Mouse (Mus musculus) cerebellum, adult 2 months (tissue): Measurements from ENCODE around the gene 2010300C02Rik. TPM values are rescaled to one million over a fixed set of nuclear protein-coding genes. Genes with fewer than 3 reads are reported as not detected.

ENCODE experiments used
- DNase-seq, 2 experiments: peaks; one replicate each; pipeline ENCODE4 v3.0.0; 2021
- H3K27ac ChIP-seq: fragments of 200-500 bp; 2 replicates; pipeline ENCODE4 v1.5.1; 2012; ENCODE audit warnings: low read length, control low read depth, inconsistent platforms; ENCODE audit not compliant: insufficient read depth
- H3K27me3 ChIP-seq: fragments of 200-500 bp; 2 replicates; pipeline ENCODE4 v1.6.1; 2012; ENCODE audit warnings: inconsistent platforms, mild to moderate bottlenecking, low read length, moderate library complexity; ENCODE audit not compliant: control insufficient read depth, insufficient read depth
- H3K4me1 ChIP-seq: fragments of 200-500 bp; 2 replicates; pipeline ENCODE4 v1.6.1; 2011; ENCODE audit warnings: low read length; ENCODE audit not compliant: control insufficient read depth, insufficient read depth
- H3K4me3 ChIP-seq: fragments of 200-500 bp; replicated peaks from 2 replicates; pipeline ENCODE3; 2011; ENCODE audit warnings: mild to moderate bottlenecking, low read depth, low read length, control low read depth; ENCODE audit not compliant: insufficient read depth
- CTCF ChIP-seq: fragments of 200-500 bp; IDR thresholded peaks from 2 replicates; pipeline ENCODE4 v1.5.1; 2011; ENCODE audit warnings: low read depth, mild to moderate bottlenecking, control low read depth, low read length, moderate library complexity, borderline replicate concordance; ENCODE audit not compliant: insufficient read depth
- POLR2A ChIP-seq: fragments of 200-500 bp; IDR thresholded peaks from 2 replicates; pipeline ENCODE4 v1.6.1; 2011; ENCODE audit warnings: low read length, control low read depth, borderline replicate concordance; ENCODE audit not compliant: insufficient read depth
- WGBS: fragments of 180-500 bp; shearing (Covaris S2); methylation state at CpG from one replicate; pipeline ENCODE4 v1.1.7; 2018; 5-methylcytosine and 5-hydroxymethylcytosine counted together
- polyA plus RNA-seq: library from polyadenylated mRNA; depleted of rRNA; stranded (reverse); fragments of >200 nt; gene quantifications from 2 replicates; pipeline ENCODE4 v1.2.3, GENCODE M21; 2012; rRNA removed

Gene 2010300C02Rik
- polyA plus RNA-seq, 1 experiment: 21.7 TPM

- no peak for DNase-seq
- Histone ChIP-seq H3K4me1 (no peaks in the 10 kb centered on the region; the same call in 1 of the 2 replicates), H3K27ac (no peak overlapping the region), H3K4me3 (no peak overlapping the region), H3K27me3 (no peaks in the 10 kb centered on the region)
- 83% methylated on average over 4 of the region's 4 CpGs for WGBS
- TF ChIP-seq CTCF: no peak
- TF ChIP-seq POLR2A: no peak
Measured at GRCm38 (mm10) chr1:37566754-37567153, 153.1 kb downstream of the 2010300C02Rik start.

GRCm38 (mm10) chr1:37566344-37566743, 153.5 kb downstream of the 2010300C02Rik start:
- no peak for DNase-seq
- TF ChIP-seq POLR2A (no peak), CTCF (no peak)
- WGBS: 70% methylated on average over 2 of the region's 2 CpGs

GRCm38 (mm10) chr1:37565396-37565795, 154.5 kb downstream of the 2010300C02Rik start:
- no peaks in the 10 kb centered on the region for H3K27me3 ChIP-seq
- H3K27ac ChIP-seq: no peak overlapping the region
- TF ChIP-seq POLR2A (no peak), CTCF (no peak)
- no peaks in the 10 kb centered on the region; the same call in 1 of the 2 replicates for H3K4me1 ChIP-seq
- no peak overlapping the region for H3K4me3 ChIP-seq
- WGBS: 41% methylated on average over 6 of the region's 6 CpGs
- DNase-seq: no peak

More at GRCm38 (mm10) chr1:37566344-37566743, 153.5 kb downstream of the 2010300C02Rik start:
- no peak overlapping the region for H3K27ac ChIP-seq
- no peaks in the 10 kb centered on the region; the same call in 1 of the 2 replicates for H3K4me1 ChIP-seq
- H3K4me3 ChIP-seq: no peak overlapping the region
- H3K27me3 ChIP-seq: no peaks in the 10 kb centered on the region

GRCm38 (mm10) chr1:37561955-37562354, 157.9 kb downstream of the 2010300C02Rik start:
- Histone ChIP-seq H3K27me3 (no peaks in the 10 kb centered on the region), H3K27ac (no peak overlapping the region), H3K4me1 (no peaks in the 10 kb centered on the region; the same call in 1 of the 2 replicates), H3K4me3 (no peak overlapping the region)
- DNase-seq: no peak
- 93% methylated on average over 3 of the region's 3 CpGs for WGBS
- TF ChIP-seq CTCF: no peak
- TF ChIP-seq POLR2A: no peak

Other genes starting within 250 kb of the 2010300C02Rik start
- gene Mgat4a, start 179.1 kb downstream of the 2010300C02Rik start, polyA plus RNA-seq: 16.3 and 16.8 TPM in 2 replicates
- gene Tsga10, start 146.3 kb upstream of the 2010300C02Rik start, polyA plus RNA-seq: 7.3 and 7.5 TPM in 2 replicates
- 5.8 and 5.9 TPM in 2 replicates for gene Lipt1, start 151.7 kb upstream of the 2010300C02Rik start, polyA plus RNA-seq
- gene Mitd1, start 170.3 kb upstream of the 2010300C02Rik start, polyA plus RNA-seq: 14.8 and 17.8 TPM in 2 replicates
- gene Mrpl30, start 170.4 kb upstream of the 2010300C02Rik start, polyA plus RNA-seq: 123 and 132 TPM in 2 replicates
- gene Lyg2, start 196.4 kb upstream of the 2010300C02Rik start, polyA plus RNA-seq: 0.05 and 0.13 TPM in 2 replicates
- gene Lyg1, start 237.7 kb upstream of the 2010300C02Rik start, polyA plus RNA-seq: not detected in 2 replicates